Mouse (Mus musculus): Measurements from ENCODE around the gene Cbwd1.

- TF ChIP-seq ZNF384 (IDR thresholded peaks at IDR 0.05; ENCODE audit: low read depth, low read length) (no peak), ZC3H11A (IDR thresholded peaks at IDR 0.05; ENCODE audit: borderline replicate concordance, low read depth, low read length) (no peak), MAFK (IDR thresholded peaks at IDR 0.05; ENCODE audit: insufficient read depth, low read depth, low read length) (no peak), HCFC1 (IDR thresholded peaks at IDR 0.05; ENCODE audit: borderline replicate concordance, insufficient read depth, low read length) (no peak), CHD2 (IDR thresholded peaks at IDR 0.05; ENCODE audit: low read depth, low read length) (no peak)
Measured at GRCm38 (mm10) chr19:24966203-24966602, 4.8 kb upstream of the Cbwd1 start.

All from ES-E14 (cell line).